Mouse (Mus musculus): ENCODE measurements around the gene Sult2a8. TPM values are rescaled to one million over a fixed set of nuclear protein-coding genes. Genes with fewer than 3 reads are reported as not detected.
"Not testable (repeated sequence)": the region's sequence is repeated elsewhere in the genome, so short reads cannot be mapped to it uniquely, and the experiment has no call there.

Gene Sult2a8
- polyA plus RNA-seq (2015; fragmentation: Nextera tagmentation; extraction: Ambion mirVana): not detected in 2 replicates

GRCm38 (mm10) chr7:14446534-14446933 lies at the start of gene Sult2a8:
Gene Sult2a8 (minus strand): TSS chr7:14446769.
- 0 out of 2 replicates have a peak, but pooled peaks cover 3% of the 10 kb centered on the region for H3K9me3 ChIP-seq (ENCODE audit: low read length)
- 56% methylated on average over 3 of the region's 3 CpGs for whole genome bisulfite sequencing
- no peaks in the 10 kb centered on the region for H3K4me1 ChIP-seq (ENCODE audit: insufficient read depth, low read depth, low read length)
- no peak within 1 kb of the TSS for H3K9ac ChIP-seq (replicated peaks; ENCODE audit: low read depth)
- H3K4me3 ChIP-seq (ENCODE audit: low read depth, low read length): no peak within 1 kb of the TSS
- H3K27me3 ChIP-seq (replicated peaks; ENCODE audit: insufficient read depth, low read length): no peaks in the 10 kb centered on the region
- H3K4me2 ChIP-seq (replicated peaks; ENCODE audit: low read depth, low read length): no peak within 1 kb of the TSS
- no peak for TF ChIP-seq EP300 (IDR thresholded peaks at IDR 0.05)
- no peak for TF ChIP-seq CTCF (IDR thresholded peaks at IDR 0.05)
- H3K36me3 ChIP-seq (ENCODE audit: insufficient read depth, low read length): no peaks in the 10 kb centered on the region
- DNase-seq (ENCODE audit: low spot score) (no peak), ATAC-seq (no peak)
- no peak within 1 kb of the TSS for H3K27ac ChIP-seq (ENCODE audit: low read length)

GRCm38 (mm10) chr7:14494130-14494529 lies 47.6 kb upstream of the Sult2a8 start, which contains the start of gene Sult2a7:
Gene Sult2a7 (minus strand): TSS chr7:14494230.
- TF ChIP-seq CTCF (IDR thresholded peaks at IDR 0.05) (no peak), EP300 (IDR thresholded peaks at IDR 0.05) (no peak)
- no peak for ATAC-seq
- no peak for DNase-seq (ENCODE audit: low spot score)
- no peaks in the 10 kb centered on the region for H3K9me3 ChIP-seq (ENCODE audit: low read length)
- no peak within 1 kb of the TSS for H3K27ac ChIP-seq (ENCODE audit: low read length)
- H3K27me3 ChIP-seq (replicated peaks; ENCODE audit: insufficient read depth, low read length): no peaks in the 10 kb centered on the region
- 85% methylated on average over 4 of the region's 4 CpGs for WGBS
- no peak within 1 kb of the TSS for H3K4me2 ChIP-seq (replicated peaks; ENCODE audit: low read depth, low read length)
- no peaks in the 10 kb centered on the region for H3K36me3 ChIP-seq (ENCODE audit: insufficient read depth, low read length)
- H3K9ac ChIP-seq (replicated peaks; ENCODE audit: low read depth): no peak within 1 kb of the TSS
- no peaks in the 10 kb centered on the region for H3K4me1 ChIP-seq (ENCODE audit: insufficient read depth, low read depth, low read length)
- no peak within 1 kb of the TSS for H3K4me3 ChIP-seq (ENCODE audit: low read depth, low read length)

DNA sequence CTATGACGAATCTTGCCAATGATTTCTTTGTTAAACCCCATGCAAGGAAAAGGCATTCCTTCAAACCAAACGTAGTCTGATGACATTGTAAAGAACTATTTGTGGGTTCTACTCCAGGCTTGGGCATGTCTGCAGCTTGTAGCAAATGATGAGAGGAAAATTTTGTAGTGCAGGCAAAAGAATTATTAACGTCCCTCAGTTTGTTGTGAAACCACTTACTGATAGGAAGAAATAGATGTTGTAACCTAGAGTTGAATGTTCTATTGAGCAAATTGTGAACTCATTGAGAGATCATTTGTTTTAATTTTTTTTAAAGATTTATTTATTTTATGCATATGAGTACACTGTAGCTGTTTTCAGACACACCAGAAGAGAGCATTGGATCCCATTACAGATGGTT lies 46.3 kb upstream of the Sult2a8 start:
- no peak overlapping the region for H3K4me3 ChIP-seq (ENCODE audit: low read depth, low read length)
- TF ChIP-seq CTCF (IDR thresholded peaks at IDR 0.05) (no peak), EP300 (IDR thresholded peaks at IDR 0.05) (no peak)
- no peaks in the 10 kb centered on the region for H3K27me3 ChIP-seq (replicated peaks; ENCODE audit: insufficient read depth, low read length)
- DNase-seq (ENCODE audit: low spot score): no peak
- H3K27ac ChIP-seq (ENCODE audit: low read length): no peak overlapping the region
- ATAC-seq: no peak
- no peaks in the 10 kb centered on the region for H3K36me3 ChIP-seq (ENCODE audit: insufficient read depth, low read length)
- no peak overlapping the region for H3K9ac ChIP-seq (replicated peaks; ENCODE audit: low read depth)
- H3K4me2 ChIP-seq (replicated peaks; ENCODE audit: low read depth, low read length): no peak overlapping the region
- no peaks in the 10 kb centered on the region for H3K4me1 ChIP-seq (ENCODE audit: insufficient read depth, low read depth, low read length)
- WGBS: 64% methylated on average over 3 of the region's 3 CpGs
- no peaks in the 10 kb centered on the region for H3K9me3 ChIP-seq (ENCODE audit: low read length)

DNA sequence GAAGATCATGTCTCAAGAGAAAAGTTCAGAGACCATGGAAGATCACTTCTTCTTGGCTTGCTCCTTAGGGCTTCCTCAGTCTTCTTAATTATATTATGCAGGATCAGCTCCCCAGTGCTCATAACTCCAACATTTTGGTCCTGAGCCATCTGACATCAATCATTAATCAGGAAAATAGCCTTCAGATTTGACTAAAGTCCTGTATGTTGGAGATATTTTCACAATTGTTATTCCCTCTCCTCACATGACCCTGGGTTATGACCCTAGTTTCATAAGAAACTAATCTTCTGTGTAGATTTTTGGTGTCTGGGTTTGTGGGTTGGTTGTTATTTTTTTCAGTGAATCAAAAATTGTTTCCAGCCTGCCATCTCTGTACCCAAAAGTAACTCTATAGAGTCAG lies 7.0 kb downstream of the Sult2a8 start:
- H3K36me3 ChIP-seq (ENCODE audit: insufficient read depth, low read length): no peaks in the 10 kb centered on the region
- TF ChIP-seq CTCF (IDR thresholded peaks at IDR 0.05) (no peak), EP300 (IDR thresholded peaks at IDR 0.05) (no peak)
- no peak overlapping the region for H3K4me3 ChIP-seq (ENCODE audit: low read depth, low read length)
- H3K9me3 ChIP-seq (ENCODE audit: low read length): 0 out of 2 replicates have a peak, but pooled peaks cover 3% of the 10 kb centered on the region
- no peak for ATAC-seq
- no peak overlapping the region for H3K9ac ChIP-seq (replicated peaks; ENCODE audit: low read depth)
- no peaks in the 10 kb centered on the region for H3K27me3 ChIP-seq (replicated peaks; ENCODE audit: insufficient read depth, low read length)
- DNase-seq (ENCODE audit: low spot score): no peak
- no peaks in the 10 kb centered on the region for H3K4me1 ChIP-seq (ENCODE audit: insufficient read depth, low read depth, low read length)
- H3K4me2 ChIP-seq (replicated peaks; ENCODE audit: low read depth, low read length): no peak overlapping the region
- no peak overlapping the region for H3K27ac ChIP-seq (ENCODE audit: low read length)

GRCm38 (mm10) chr7:14438484-14438883 lies 8.1 kb downstream of the Sult2a8 start:
- no peak overlapping the region for H3K4me2 ChIP-seq (replicated peaks; ENCODE audit: low read depth, low read length)
- no peaks in the 10 kb centered on the region for H3K4me1 ChIP-seq (ENCODE audit: insufficient read depth, low read depth, low read length)
- ATAC-seq (no peak), DNase-seq (ENCODE audit: low spot score) (no peak)
- 60% methylated on average over 1 of the region's 1 CpGs for WGBS
- H3K36me3 ChIP-seq (ENCODE audit: insufficient read depth, low read length): no peaks in the 10 kb centered on the region
- H3K27ac ChIP-seq (ENCODE audit: low read length): no peak overlapping the region
- no peak overlapping the region for H3K4me3 ChIP-seq (ENCODE audit: low read depth, low read length)
- no peaks in the 10 kb centered on the region for H3K27me3 ChIP-seq (replicated peaks; ENCODE audit: insufficient read depth, low read length)
- TF ChIP-seq CTCF (IDR thresholded peaks at IDR 0.05): no peak
- no peak for TF ChIP-seq EP300 (IDR thresholded peaks at IDR 0.05)
- H3K9ac ChIP-seq (replicated peaks; ENCODE audit: low read depth): no peak overlapping the region
- 0 out of 2 replicates have a peak, but pooled peaks cover 3% of the 10 kb centered on the region for H3K9me3 ChIP-seq (ENCODE audit: low read length)

GRCm38 (mm10) chr7:14438029-14438428 lies 8.5 kb downstream of the Sult2a8 start:
- Histone ChIP-seq H3K4me3 (ENCODE audit: low read depth, low read length) (no peak overlapping the region), H3K9ac (replicated peaks; ENCODE audit: low read depth) (no peak overlapping the region), H3K4me2 (replicated peaks; ENCODE audit: low read depth, low read length) (no peak overlapping the region), H3K9me3 (ENCODE audit: low read length) (0 out of 2 replicates have a peak, but pooled peaks cover 3% of the 10 kb centered on the region), H3K27ac (ENCODE audit: low read length) (no peak overlapping the region), H3K36me3 (ENCODE audit: insufficient read depth, low read length) (no peaks in the 10 kb centered on the region), H3K27me3 (replicated peaks; ENCODE audit: insufficient read depth, low read length) (no peaks in the 10 kb centered on the region), H3K4me1 (ENCODE audit: insufficient read depth, low read depth, low read length) (no peaks in the 10 kb centered on the region)
- WGBS: 72% methylated on average over 2 of the region's 2 CpGs
- TF ChIP-seq EP300 (IDR thresholded peaks at IDR 0.05) (no peak), CTCF (IDR thresholded peaks at IDR 0.05) (no peak)
- no peak for DNase-seq (ENCODE audit: low spot score)
- no peak for ATAC-seq

DNA sequence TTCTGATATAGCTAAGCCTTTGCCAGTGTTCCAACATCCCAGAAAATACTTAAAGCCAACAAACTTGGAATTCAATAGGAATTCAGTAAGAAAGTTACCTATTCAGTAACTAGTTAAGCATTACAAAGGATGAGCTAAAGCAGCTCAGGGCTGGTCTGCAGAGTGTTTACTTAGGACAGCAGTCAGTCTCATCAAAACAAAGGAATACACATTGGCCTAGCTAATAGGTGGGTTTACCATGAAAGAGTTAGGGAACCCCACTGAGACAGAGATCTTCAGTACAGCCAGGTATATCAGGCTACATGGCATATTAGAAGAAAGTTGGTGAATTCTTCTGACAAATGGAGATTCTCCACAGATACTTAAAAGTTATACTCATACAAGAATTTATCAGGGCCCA lies 47.2 kb downstream of the Sult2a8 start:
- not testable (repeated sequence) for H3K9me3 ChIP-seq (ENCODE audit: low read length); DNase-seq (ENCODE audit: low spot score); H3K4me3 ChIP-seq (ENCODE audit: low read depth, low read length); H3K27me3 ChIP-seq (replicated peaks; ENCODE audit: insufficient read depth, low read length); H3K4me1 ChIP-seq (ENCODE audit: insufficient read depth, low read depth, low read length); ATAC-seq; H3K27ac ChIP-seq (ENCODE audit: low read length); H3K4me2 ChIP-seq (replicated peaks; ENCODE audit: low read depth, low read length); H3K36me3 ChIP-seq (ENCODE audit: insufficient read depth, low read length); H3K9ac ChIP-seq (replicated peaks; ENCODE audit: low read depth)

All from lung, postnatal 0 days (tissue).